Mouse (Mus musculus) testis, adult 2 months (tissue): ENCODE data around the gene Zbtb17.

ENCODE experiments used
- CTCF ChIP-seq: fragments of 200-500 bp; IDR thresholded peaks from 2 replicates; pipeline ENCODE4 v1.5.1; 2012; ENCODE audit warnings: low read depth, mild to moderate bottlenecking, inconsistent platforms, low read length, moderate library complexity; ENCODE audit not compliant: control insufficient read depth, insufficient read depth, insufficient replicate concordance
- POLR2A ChIP-seq: fragments of 200-500 bp; IDR thresholded peaks from 2 replicates; pipeline ENCODE4 v1.6.1; 2012; ENCODE audit warnings: low read depth, mild to moderate bottlenecking, inconsistent platforms, low read length, moderate library complexity; ENCODE audit not compliant: control insufficient read depth

GRCm38 (mm10) chr4:141456193-141456938 lies 11.9 kb downstream of the Zbtb17 start:
- no peak for TF ChIP-seq CTCF
- TF ChIP-seq POLR2A, result no peak
